Mouse (Mus musculus) splenic B cell, adult 2 months (primary cell): ENCODE measurements at regions not wholly inside any gene's neighbourhood (a gene's known extent, or its start where the extent isn't known, plus 50 kb on each side); places are given as distances from the start of the nearest gene placed in this dataset.

Experiments used
- DNase-seq: peaks from one replicate; pipeline ENCODE4 v3.0.0-alpha.2; 2011; ENCODE audit warnings: low read depth, low spot score
- H3K27me3 ChIP-seq: 2 replicates; pipeline ENCODE4 v1.6.1; 2012; ENCODE audit warnings: mild to moderate bottlenecking, low read length, moderate library complexity, mixed read lengths; ENCODE audit not compliant: control insufficient read depth, poor library complexity, insufficient read depth, severe bottlenecking
- H3K36me3 ChIP-seq: 2 replicates; pipeline ENCODE4 v1.6.1; 2012; ENCODE audit warnings: mild to moderate bottlenecking, low read length, moderate library complexity, mixed read lengths; ENCODE audit not compliant: control insufficient read depth, poor library complexity, insufficient read depth, severe bottlenecking

DNA sequence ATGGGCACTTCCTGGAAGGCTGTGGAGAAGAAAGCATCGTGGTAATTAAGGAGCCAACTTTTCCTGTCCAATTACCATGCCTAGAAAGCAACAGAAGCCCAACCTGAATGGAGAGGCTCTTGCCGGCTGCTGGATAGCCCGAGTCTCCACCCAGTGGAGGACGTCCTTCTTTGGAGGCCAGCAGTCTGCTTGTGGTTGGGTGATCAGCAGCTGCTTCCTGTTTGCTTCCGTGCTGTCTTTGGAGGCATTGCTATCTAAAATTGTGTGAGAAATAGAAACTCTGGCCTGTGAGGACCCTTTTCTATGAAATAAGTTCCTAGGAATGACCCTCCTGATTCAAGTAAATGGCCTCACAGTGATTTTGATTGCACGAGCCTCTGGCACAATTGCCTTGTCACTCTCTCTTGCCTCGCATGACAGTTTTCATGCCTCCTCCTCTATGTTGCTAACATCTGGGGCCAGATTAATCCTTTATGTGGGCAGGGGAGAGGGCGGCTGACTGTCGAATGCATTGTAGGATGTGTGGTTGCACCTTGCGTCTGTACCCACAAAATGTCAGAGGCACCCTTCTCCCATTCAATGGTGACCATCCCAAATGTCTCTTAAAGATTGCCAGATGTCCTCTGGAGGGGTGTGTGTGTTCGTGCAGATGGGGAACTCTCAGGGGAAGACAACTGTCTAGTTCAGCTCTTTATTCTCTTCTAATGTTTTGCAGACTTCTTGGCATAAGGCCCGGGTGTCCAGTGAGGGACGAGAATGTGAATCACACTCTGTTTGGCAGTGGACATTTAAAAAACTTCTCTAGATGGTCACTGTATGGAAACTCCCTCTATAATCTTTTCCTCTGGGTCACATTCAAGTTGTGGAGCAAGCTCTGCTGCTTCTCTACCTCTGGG is 374.6 kb downstream of the Gm49356 start:
- peak; percentile 73 for DNase-seq
- H3K27me3 ChIP-seq, result no peaks in the 10 kb centered on the region
- no peaks in the 10 kb centered on the region for H3K36me3 ChIP-seq
